Mouse (Mus musculus): Measurements from ENCODE around the gene Tmsb15b1.
"Not testable (repeated sequence)": the region's sequence is repeated elsewhere in the genome, so short reads cannot be mapped to it uniquely, and the experiment has no call there.

Tmsb15b1 gene

GRCm38 (mm10) chrX:136976424-136977084 is at the start of gene Tmsb15b1, which contains the start of gene Tmsb15l:
Gene Tmsb15b1, minus strand, starts transcription at chrX:136976874.
Gene Tmsb15l, minus strand, starts transcription at chrX:136976869.
- DNase-seq (ENCODE audit: low read depth, low spot score), result peak; percentile 73

GRCm38 (mm10) chrX:137019310-137019709 is 42.6 kb upstream of the Tmsb15b1 start:
- peak; percentile 62 for DNase-seq (ENCODE audit: low read depth, low spot score)

GRCm38 (mm10) chrX:137017668-137018067 is 41.0 kb upstream of the Tmsb15b1 start:
- DNase-seq (ENCODE audit: low read depth, low spot score), result no peak

- peak; percentile 70 for DNase-seq (ENCODE audit: low read depth, low spot score)
These were observed 38.5 kb upstream of the Tmsb15b1 start for GRCm38 (mm10) chrX:137015099-137015709.

- no peak for DNase-seq (ENCODE audit: low read depth, low spot score)
These were observed 19.6 kb upstream of the Tmsb15b1 start for GRCm38 (mm10) chrX:136996256-136996655.

- DNase-seq (ENCODE audit: low read depth, low spot score), result peak; percentile 7
These were observed 17.0 kb upstream of the Tmsb15b1 start for GRCm38 (mm10) chrX:136993641-136994040.

- peak; percentile 86 for DNase-seq (ENCODE audit: low read depth, low spot score)
These were observed 16.4 kb upstream of the Tmsb15b1 start, which contains the start of gene Zcchc18 for GRCm38 (mm10) chrX:136992978-136993547. Gene Zcchc18, plus strand, starts transcription at chrX:136993155.

GRCm38 (mm10) chrX:136992191-136992965 is 15.7 kb upstream of the Tmsb15b1 start:
- no peak for DNase-seq (ENCODE audit: low read depth, low spot score)

GRCm38 (mm10) chrX:136991274-136991673 is 14.6 kb upstream of the Tmsb15b1 start:
- DNase-seq (ENCODE audit: low read depth, low spot score), result no peak

GRCm38 (mm10) chrX:136986039-136986438 is 9.4 kb upstream of the Tmsb15b1 start:
- no peak for DNase-seq (ENCODE audit: low read depth, low spot score)

- no peak for DNase-seq (ENCODE audit: low read depth, low spot score)
These were observed 1.9 kb upstream of the Tmsb15b1 start for GRCm38 (mm10) chrX:136978616-136979015.

GRCm38 (mm10) chrX:136975397-136975796 is 1.3 kb downstream of the Tmsb15b1 start, which contains the start of gene Tmsb15b2:
Gene Tmsb15b2, minus strand, starts transcription at chrX:136975497.
- not testable (repeated sequence) for DNase-seq (ENCODE audit: low read depth, low spot score)

GRCm38 (mm10) chrX:136959688-136960087 is 17.0 kb downstream of the Tmsb15b1 start:
- peak; percentile 1 for DNase-seq (ENCODE audit: low read depth, low spot score)

- not testable (repeated sequence) for DNase-seq (ENCODE audit: low read depth, low spot score)
These were observed 18.4 kb downstream of the Tmsb15b1 start for GRCm38 (mm10) chrX:136958300-136958699.

- peak; percentile 54 for DNase-seq (ENCODE audit: low read depth, low spot score)
These were observed 18.9 kb downstream of the Tmsb15b1 start for GRCm38 (mm10) chrX:136957583-136958279.

GRCm38 (mm10) chrX:136937985-136938384 is 38.7 kb downstream of the Tmsb15b1 start:
- no peak for DNase-seq (ENCODE audit: low read depth, low spot score)

GRCm38 (mm10) chrX:136927031-136927430 is 49.6 kb downstream of the Tmsb15b1 start, which contains the start of gene H2bfm:
Gene H2bfm, plus strand, starts transcription at chrX:136927325.
- DNase-seq (ENCODE audit: low read depth, low spot score), result no peak

- peak; percentile 54 for DNase-seq (ENCODE audit: low read depth, low spot score)
These were observed 50.8 kb downstream of the Tmsb15b1 start for GRCm38 (mm10) chrX:136925863-136926262.

Data from mesoderm, embryonic 11.5 days (tissue).